Mouse (Mus musculus) cerebellum, adult 11-12 months (tissue): ENCODE data around the gene Stxbp5.

Source experiments
- DNase-seq: peaks from one replicate; pipeline ENCODE4 v3.0.0; 2022

The Stxbp5 gene

DNA sequence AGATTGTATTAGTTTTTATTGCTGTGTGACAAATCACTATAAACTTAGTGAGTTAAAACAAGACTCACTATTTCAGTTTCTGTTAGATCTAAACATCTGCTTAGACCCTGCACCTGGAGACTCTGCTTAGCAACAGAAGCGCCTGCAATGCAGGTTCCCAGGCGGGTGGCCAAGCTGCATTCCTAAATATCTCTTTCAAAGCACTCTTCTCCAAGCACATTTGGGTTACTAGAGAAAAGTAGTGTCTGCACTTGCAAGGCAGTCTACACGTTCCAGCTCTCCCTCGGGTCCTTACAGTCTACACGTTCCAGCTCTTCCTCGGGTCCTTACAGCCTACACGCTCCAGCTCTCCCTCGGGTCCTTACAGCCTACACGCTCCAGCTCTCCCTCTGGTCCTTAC lies 44.1 kb downstream of the Stxbp5 start:
- DNase-seq, result no peak

DNA sequence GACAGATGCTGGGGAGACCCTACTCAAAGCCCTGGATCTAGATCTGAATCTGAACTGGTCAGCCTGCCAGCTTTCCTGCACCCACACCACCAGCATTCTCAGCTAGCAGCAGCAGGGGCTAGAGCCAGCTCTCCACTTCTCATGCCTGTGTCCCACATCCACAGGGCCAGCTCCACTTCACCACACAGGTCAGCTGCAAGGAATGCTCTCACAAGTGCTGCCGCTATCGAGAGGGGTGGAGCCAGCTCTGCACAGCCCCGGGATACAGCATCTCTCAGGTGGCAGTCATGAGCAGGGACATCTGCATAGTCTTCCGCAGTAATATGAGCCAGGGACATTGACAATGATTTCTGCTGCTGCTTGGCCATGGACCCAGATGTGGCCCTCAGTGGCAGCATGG lies 54.5 kb downstream of the Stxbp5 start:
- DNase-seq, result no peak

DNA sequence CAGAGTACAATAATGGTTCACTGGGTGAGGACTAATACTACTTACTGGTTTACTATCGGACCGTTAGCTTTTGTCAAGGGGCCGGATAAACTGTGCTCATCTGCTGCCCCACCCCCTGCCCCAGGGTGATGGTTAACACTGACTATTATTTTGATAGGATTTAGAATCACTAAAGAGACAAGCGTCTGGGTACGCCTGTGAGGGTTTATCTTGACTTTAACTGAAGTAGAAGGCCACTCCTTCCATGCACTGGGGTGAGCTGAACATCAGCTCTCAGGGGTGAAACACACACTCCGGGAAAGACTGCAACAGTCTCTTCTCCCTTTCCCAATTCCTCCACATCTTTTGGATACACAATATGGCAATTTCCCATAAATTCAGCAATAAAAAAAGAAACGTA lies 61.5 kb downstream of the Stxbp5 start:
- DNase-seq, result no peak

DNA sequence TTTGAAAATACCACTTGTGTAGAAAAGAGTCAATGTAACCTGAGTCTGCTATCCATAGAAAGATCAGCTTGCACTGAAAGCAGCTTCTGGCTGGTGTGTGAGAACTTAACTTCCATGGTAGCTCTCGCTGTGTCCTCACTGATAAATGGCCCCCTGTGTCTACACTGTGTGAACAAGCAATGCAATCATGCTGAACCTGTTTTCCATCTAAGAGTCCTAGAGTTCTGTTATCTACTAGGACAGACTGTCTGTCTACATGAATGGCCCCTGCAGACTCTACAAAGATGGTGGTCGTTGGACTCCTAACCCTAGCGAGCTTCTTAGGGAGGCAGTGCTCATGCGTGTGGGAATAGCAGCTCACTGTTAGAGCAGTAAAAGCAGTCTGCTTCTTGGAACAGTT lies 65.9 kb downstream of the Stxbp5 start:
- no peak for DNase-seq

DNA sequence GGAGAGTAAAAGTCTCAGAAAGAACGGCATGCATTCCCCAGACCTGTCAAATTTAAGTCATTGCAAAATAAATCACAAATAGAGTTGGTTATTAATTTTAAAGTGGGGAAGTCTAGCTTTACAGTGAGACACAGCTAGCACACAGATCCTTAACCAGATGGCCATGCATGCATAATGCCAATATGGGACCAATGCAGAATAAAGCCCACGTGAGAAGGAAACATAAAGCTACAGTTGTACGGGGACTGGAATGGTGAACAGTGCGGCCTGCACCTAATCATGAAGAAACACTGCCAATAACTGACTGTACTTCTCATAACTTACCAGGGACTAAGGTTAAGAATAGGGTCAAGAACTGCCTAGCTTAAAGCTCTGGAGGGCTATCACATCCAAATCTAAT lies 67.9 kb downstream of the Stxbp5 start:
- DNase-seq, result no peak

DNA sequence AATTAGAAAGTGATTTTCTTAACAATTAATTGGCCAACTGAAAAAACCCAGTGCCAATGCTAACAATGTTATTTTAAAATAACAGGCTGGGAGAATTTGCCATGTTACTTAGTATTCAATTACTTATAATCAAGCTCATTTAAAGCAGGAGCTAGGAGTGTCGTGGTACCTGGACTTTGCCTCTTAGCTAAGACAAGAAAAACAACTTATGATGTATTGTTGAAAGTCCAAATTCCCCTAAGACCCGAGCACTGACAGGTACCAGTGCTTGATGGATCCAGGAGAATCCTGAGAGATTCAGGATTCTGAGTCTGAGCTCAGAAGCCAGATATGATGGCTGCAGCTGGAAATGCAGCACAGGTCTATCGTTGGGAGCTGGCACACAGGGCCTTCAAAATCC lies 71.1 kb downstream of the Stxbp5 start:
- no peak for DNase-seq

DNA sequence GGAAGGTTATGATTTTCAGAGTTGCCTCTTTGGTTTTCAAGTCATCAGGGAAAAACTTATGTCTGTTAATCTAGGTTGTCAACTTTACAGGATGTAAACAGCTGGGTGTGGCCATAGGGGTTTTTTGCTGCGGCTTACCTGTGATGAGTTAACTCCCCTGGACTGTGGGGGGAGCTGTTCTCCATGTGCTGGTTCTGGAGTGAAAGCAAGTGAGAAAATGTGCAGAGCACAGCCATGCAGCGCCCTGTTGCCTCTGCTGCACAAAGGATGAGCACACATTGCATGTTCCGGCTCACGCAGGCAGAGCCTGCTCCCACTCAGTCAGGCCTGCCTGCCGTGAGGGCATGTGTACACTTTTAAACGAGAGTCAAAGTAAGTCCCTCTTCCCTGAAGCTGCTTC lies 79.6 kb downstream of the Stxbp5 start:
- DNase-seq, result peak; percentile 18

DNA sequence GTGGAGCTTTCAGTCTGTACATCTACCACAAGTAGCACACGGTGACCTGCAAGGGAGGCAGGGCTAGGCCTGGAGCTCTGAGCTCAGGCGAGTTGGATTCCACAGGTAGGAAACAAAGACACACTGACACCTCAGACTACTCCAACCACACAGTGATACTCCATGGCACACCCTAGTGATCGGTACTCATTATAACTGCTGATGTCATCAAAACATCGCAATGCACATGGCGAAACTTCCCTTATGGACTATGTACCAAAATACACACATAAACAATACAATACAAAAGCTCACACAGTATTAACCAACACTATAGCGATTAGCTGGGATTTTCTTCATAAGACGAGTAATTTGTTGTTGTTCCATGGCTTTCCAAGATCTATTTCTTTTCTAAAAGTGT lies 82.3 kb downstream of the Stxbp5 start:
- no peak for DNase-seq

DNA sequence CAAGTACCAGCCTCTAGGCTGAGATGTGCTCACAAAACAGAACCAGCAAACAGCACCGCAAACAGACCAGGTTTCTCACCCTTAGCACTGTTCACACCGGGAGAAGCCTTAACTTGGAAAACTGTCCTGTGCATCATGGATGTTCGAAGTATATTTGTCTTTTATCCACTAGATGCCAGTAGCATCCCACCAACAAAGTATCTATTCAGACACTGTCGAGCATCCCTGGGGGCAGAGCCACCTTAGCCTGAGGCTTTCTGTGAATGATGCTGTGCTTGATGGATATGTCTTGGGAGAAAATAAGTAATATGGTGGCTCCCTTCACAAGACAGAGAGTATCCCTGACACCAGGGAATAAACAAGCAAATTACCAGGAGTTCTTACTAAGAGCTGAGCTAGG lies 87.0 kb downstream of the Stxbp5 start:
- peak; percentile 28 for DNase-seq

DNA sequence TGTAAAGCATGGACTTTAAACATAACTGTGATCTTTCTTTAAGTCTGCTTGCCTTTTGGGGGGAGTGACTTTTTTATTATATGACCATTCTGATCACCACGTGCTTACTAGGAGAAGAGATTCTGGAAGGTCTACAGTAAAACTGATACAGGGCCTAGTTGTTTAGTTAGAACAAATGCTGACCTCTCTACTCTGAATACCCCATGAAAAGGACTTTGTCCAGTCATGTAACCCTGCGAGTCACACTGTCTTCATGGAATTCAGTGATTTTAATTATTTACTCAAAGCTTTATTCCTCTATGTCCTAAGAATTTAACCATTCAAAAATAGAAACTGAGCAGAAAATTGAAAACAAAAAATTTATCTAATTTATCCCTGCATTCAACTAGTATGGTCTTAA lies 93.3 kb downstream of the Stxbp5 start:
- no peak for DNase-seq

DNA sequence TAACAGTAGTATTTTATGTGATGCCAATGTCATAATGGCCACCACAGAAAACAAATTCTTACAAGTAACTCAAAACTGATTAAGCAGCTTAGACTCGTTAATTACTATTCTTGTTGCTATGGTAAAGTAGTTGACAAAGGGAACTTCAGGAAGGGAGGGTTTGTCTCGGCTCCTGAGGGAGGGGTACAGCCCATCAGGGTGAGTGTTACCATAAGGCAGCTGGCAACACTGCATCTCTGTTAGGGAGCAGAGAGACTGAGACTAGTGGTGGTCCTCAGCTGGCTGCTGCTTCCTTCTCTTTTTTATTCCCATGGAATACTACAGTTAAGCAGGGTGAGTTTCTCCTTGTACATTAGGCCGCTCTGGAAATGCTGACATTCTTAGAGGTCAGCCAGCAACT lies 95.5 kb downstream of the Stxbp5 start:
- no peak for DNase-seq

DNA sequence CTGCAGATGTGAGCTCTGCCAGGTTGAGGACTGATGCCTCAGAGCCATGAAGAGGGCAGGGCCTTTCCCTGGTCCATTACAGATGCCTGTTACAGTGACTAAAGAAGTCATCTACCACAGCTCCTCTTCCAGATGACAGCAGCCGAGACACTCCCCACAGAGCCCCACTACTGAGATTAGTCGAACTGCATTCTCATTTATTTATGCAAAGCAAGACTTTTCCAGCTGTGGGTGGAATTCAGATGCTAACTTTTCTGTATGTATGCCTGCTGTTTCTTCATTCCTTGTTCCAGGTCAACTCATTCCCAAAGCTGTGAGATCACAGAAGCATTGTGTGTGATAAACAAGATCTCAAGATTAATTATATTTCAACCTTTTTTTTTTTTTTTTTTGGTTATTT lies 97.8 kb downstream of the Stxbp5 start:
- no peak for DNase-seq

DNA sequence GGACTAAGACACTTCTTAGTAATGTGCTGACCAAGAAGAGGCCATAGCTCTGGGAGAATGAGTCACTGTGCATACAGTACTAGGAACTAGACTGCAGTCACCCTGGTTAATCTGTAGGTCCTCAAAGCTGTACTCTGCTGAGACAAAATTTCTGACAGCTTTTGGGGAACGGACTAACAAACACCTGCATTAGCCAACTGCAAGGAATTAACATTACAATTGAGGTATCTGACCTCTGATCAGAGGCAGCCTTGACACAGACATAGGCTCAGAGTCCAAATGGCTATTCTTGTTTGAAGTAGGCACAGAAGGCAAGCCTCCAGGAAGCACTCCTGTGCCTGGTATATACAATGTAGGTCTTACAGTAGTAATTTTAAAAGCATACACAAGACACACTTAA lies 99.3 kb downstream of the Stxbp5 start:
- DNase-seq, result no peak

DNA sequence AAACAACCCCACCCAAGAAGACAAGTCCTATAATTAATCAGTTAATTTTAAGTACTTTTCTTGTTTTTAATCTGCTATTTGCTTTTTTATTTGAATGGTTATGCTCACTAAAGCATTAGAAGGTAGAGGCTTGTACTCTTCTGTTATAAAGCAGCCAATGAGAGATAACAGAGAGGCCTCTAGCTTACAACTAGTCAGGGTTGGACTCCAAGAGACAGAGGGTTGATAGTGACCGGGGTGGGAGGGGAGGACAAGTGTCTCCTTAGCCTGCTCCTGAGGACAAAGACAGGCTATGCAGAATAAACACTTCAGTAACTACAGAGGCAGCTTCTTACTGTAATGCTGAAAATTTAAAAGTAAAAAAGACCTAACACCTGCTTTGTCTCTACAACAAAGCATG lies 101.8 kb downstream of the Stxbp5 start:
- DNase-seq, result no peak

DNA sequence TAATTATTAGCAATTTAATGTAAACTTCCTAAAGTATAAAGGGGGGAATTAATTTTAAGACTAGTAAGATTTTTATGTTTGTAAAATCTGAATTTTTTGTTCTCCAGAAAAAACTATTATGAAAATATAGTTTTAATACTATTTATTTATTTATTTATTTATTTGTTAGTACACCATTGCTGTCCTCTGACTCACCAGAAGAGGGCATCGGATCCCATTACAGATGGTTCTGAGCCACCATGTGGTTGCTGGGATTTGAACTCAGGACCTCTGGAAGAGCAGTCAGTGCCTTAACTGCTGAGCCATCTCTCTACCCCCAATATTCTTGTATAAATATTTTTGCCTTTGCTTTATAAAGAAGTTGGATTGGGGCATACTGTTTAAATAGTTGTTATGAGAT lies 104.5 kb downstream of the Stxbp5 start:
- no peak for DNase-seq

DNA sequence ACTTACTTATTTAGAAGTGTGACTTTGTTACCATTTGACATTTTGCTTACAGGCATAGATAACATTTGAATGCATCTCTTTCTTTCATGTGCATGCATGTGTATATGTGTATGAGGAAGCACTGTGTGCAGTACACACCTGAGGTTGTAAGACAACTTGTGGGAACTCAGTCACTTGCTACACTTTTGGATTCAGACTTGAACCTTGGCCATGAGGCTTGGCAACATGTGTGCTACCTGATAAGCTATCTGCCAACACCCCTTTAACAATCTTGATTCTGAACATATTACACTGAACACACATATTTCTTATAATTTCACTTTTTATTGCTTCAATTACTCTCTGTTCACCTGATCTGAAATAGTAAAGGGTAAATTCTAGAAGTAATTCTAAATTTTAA lies 106.5 kb downstream of the Stxbp5 start:
- no peak for DNase-seq

DNA sequence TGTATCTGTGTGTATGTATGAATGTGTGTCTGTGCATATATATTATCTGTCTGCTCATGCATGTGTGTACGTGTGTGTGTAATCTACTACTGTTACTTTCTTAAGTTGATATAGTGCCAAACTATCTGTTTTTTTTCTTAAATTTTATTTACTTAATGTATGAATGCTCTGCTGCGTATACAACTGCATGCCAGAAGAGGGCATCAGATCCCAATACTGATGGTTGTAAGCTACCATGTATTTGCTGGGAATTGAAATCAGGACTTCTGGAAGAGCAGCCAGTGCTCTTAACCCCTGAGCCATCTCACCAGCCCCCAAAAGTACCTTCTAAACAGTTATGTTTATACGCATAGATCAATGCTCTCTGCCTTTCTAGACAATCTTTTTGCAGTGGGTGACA lies 109.9 kb downstream of the Stxbp5 start:
- DNase-seq, result no peak

DNA sequence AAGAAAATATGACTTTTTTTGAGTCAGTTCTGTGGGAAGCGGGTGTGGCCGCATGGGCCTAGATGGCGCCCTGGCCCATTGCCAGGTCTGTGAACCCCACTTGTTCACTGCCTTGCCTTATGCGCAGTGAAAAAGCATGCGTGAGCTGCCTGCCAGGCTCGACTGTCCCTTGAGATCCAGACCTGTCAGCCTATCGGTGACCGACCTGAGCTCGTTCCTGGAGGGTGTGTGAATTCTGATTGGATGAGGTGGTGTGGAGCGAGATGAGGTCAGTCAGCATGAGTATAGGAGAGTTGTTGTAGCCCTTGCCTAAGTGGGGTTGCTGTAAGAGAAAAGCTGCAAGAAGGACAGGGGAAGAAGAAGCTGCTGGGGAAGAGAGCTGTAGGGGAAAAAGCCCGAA lies 114.4 kb downstream of the Stxbp5 start:
- DNase-seq, result no peak

DNA sequence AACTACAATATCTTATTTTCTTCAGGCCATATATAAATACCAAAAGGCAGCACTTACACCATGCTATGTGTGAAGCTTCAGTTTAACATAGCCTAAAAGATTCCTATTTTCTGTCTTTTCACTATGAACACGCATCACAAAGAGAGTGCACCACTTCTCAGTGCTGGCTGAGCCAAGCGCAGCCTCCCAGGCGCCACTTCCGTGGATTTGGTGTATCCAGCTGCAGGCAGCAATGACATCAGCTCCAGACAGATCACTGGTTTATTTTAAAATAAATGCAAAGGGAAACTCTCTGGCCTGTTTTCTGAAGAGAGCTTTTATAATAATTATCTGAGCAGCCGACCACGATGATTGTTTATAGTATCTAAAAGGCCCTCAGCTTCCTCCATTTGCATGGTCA lies 115.2 kb downstream of the Stxbp5 start:
- no peak for DNase-seq

DNA sequence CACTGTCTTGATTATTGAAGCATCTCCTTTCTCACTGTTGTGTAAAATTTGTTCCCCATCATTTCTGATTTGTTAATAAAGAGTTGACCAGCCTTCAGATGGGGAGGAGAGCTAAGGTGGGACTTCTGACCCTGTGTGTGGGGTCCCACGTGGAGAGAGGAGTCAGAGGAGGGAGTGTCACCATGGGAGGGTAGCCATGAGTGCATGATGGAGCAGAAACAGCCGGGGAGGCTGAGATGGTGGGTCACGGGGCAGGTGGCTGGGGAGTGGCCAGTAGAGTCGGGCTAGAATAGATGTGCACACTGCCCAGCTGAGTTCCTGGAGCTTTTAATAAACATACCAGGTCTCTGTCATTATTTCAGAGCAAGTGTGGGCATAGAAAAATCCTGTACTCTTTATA lies 121.0 kb downstream of the Stxbp5 start:
- no peak for DNase-seq

DNA sequence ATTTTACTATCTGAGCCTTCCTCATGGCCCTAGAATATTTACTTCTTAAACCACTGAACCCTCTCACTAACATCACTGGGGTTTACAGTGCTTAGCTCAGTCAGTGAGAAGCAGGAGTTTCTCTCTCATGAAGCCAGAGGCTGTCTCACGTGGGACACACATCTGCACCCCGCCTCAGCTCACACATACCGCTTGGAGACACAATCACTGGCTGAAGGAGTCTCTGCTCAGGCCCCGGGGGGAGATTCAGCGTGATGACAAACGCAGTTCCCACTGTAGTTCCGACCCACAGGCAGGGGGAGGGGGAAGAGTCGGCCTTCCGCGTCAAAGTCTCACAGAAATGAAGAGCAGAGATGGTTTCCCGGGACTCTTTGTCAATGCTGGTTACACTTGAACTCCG lies 130.6 kb downstream of the Stxbp5 start:
- DNase-seq, result no peak

DNA sequence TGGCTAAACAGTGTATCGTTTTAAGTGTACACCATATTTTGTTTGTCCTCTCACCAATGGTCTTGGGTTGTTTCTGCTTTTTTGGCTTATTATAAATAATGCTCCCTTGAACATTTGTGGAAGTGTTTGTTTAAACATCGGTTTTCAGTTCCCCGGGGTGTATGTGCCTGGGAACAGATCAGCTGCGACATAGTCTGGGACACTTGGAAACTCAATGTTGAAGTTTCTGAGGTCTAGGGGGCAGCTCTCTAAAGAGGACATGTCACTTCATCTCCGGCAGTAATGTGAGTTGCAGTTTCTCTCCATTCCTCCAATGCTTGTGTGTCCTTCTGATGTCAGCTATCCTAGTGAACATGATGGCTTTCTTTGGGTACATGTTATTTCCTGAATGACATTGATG lies 137.0 kb downstream of the Stxbp5 start:
- DNase-seq, result no peak

DNA sequence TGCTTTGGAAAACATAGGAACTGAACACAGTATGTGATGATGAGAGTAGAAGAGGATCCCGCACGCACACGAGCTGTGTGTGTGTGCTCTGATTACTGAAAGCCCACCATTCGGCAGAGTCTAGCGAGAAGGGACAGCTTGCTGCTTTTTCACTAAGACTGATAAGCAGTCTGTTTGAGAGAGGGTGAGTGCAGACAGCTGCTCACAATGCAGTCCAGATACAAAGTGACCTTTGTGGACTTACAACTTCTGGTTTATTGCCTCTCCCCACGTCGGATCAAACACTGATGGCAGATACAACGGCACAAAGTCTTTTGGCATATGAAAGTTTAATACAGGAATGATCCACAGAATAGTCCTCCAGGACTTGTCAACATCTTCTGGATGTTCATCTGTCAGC lies 140.6 kb downstream of the Stxbp5 start:
- DNase-seq, result no peak

DNA sequence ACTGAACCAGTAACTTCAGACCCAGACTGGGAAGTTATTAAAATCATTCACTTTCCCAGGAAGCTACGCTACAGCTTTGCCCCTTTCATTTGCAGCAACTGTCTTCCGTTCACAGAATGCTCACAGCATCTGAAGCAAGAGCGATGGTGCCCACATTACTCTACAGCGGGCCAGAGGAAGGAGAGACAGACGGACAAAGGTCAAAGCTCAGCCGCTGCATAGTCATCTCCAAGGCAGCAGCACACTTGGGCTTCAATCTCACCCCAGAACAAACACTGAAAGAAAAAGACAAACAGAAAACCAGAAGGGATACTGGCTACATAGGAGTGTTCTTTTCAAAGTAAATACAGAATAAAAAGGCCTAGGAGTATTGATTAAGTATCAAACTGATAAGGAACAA lies 144.3 kb downstream of the Stxbp5 start:
- DNase-seq, result no peak

DNA sequence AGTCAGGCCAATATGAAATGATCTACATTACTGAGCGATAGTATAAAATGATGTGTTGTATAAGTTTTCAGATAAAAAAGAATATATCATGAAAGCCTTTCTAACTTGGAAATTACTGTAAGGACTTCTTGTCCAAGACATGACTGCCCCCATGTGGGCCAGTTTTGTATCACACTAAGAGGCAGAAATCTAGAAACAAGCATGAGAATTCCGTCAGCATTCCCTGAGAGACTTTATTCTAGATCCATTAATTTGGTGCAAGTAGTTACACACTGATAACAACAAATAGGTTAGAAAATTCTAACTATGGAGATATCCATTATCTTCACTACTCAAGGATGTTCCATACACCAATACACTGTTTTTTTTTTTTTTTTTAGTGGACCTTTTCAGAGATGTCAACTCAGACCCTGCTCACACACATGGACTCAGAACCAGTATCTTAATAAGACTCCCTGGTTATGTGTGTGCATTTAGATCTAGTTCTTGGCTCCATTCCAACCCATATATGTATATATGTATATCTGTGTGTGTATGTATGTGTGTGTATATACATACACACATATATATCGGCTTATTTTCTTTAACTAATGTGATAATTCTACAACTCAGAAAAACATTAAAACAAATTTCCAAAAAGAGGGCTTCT lies 145.9 kb downstream of the Stxbp5 start:
- DNase-seq, result peak; percentile 11

DNA sequence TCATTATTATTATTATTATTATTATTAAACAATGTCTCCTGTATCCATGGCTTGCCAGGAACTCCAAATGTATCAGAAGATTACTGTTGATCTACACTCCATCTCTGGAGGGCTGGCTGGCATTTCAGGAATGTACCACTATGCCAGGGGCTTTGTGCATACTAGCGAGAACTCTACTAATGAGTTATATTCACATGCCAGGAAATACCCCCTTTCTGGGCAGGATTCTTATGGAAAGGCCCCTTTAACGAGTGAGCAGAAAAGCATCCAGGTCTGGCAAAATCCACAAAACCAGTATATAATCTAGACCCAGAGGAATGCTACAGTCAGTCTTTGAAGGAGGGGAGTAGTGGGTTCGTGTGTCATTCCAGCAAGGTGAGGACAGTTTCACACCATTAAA lies 167.0 kb downstream of the Stxbp5 start:
- no peak for DNase-seq
